Mouse (Mus musculus): Measurements from ENCODE around the gene Tmie.

DNA sequence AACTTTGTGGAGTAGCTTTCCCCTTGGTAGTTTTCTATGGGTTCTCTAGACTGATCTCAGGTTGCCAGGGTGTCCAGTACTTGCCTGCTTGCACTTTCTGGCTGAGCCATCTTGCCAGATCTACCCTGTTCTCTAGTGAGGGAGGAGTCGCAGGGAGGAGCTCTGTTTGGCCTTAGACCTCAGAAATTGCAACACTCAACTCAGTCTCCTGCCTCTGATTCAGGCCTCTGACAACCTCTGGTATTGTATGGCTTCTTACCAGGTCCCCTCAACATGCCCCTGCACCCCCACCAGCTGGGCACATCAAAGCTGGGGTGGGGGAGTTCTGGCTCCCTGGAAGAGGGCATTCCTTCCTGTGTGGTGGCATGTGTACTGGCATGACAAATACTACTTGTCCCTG is 2.6 kb downstream of the Tmie start:
- no peak for TF ChIP-seq POLR2A (IDR thresholded peaks at IDR 0.05; ENCODE audit: insufficient read length, low read depth)
- no peak for TF ChIP-seq TCF12 (IDR thresholded peaks at IDR 0.05; ENCODE audit: insufficient read depth, poor library complexity, severe bottlenecking)
- no peak for TF ChIP-seq MYOD1 (IDR thresholded peaks at IDR 0.05; ENCODE audit: control insufficient read depth in 1 of 3, insufficient read length in 2 of 3, low read depth in 2 of 3)
- no peak for TF ChIP-seq REST (IDR thresholded peaks at IDR 0.05; ENCODE audit: insufficient read depth, insufficient read length)
- no peak for TF ChIP-seq E2F4 (IDR thresholded peaks at IDR 0.05; ENCODE audit: insufficient read depth)
- no peak for TF ChIP-seq USF1 (IDR thresholded peaks at IDR 0.05; ENCODE audit: low read depth)
- TF ChIP-seq SRF (IDR thresholded peaks at IDR 0.05; ENCODE audit: control insufficient read depth, insufficient read length, low read depth): no peak
- TF ChIP-seq MAX (IDR thresholded peaks at IDR 0.05; ENCODE audit: low read depth): no peak
- TF ChIP-seq POLR2AphosphoS2 (IDR thresholded peaks at IDR 0.05; ENCODE audit: insufficient read length, low read depth): no peak
- no peak for TF ChIP-seq TCF3 (IDR thresholded peaks at IDR 0.05; ENCODE audit: insufficient read length, low read depth)
- TF ChIP-seq CEBPB (IDR thresholded peaks at IDR 0.05; ENCODE audit: insufficient read depth, poor library complexity, severe bottlenecking): no peak
